Mouse (Mus musculus) embryonic fibroblast, embryonic 13.5 days (primary cell): Measurements from ENCODE around the gene Dnajb11.

ENCODE experiments used
- CTCF ChIP-seq: IDR thresholded peaks from 2 replicates; pipeline ENCODE4 v1.5.1; 2011; ENCODE audit warnings: mild to moderate bottlenecking, control low read depth, low read length, moderate library complexity, borderline replicate concordance; ENCODE audit not compliant: insufficient read depth
- POLR2A ChIP-seq: IDR thresholded peaks from 2 replicates; pipeline ENCODE4 v1.6.1; 2011; ENCODE audit warnings: low read depth, mild to moderate bottlenecking, control low read depth, low read length, moderate library complexity

GRCm38 (mm10) chr16:22844061-22844801, 13.4 kb upstream of the Dnajb11 start:
- peak; percentile 83 for TF ChIP-seq POLR2A
- TF ChIP-seq CTCF: no peak
